Mouse (Mus musculus): ENCODE measurements at regions not wholly inside any gene's neighbourhood (a gene's known extent, or its start where the extent isn't known, plus 50 kb on each side); places are given as distances from the start of the nearest gene placed in this dataset.

- TF ChIP-seq POLR2A (IDR thresholded peaks at IDR 0.05; ENCODE audit: borderline replicate concordance, insufficient read depth, low read length) (no peak), CTCF (IDR thresholded peaks at IDR 0.05; ENCODE audit: borderline replicate concordance, insufficient read depth, low read depth, low read length) (no peak)
These were observed 405.3 kb upstream of the Meis1 start for GRCm38 (mm10) chr11:19423841-19424815.

Measured in cerebellum, adult 2 months (tissue).